Mouse (Mus musculus) brain, embryonic 14.5 days (tissue): ENCODE data around the gene Anpep.

ENCODE experiments used
- CTCF ChIP-seq: fragments of 200-500 bp; IDR thresholded peaks from 2 replicates; pipeline ENCODE4 v1.5.1; 2012; ENCODE audit warnings: inconsistent platforms, mild to moderate bottlenecking, moderate library complexity, borderline replicate concordance; ENCODE audit not compliant: insufficient read depth, insufficient read length; ENCODE audit errors: extremely low read depth
- POLR2A ChIP-seq: fragments of 200-500 bp; IDR thresholded peaks from 2 replicates; pipeline ENCODE4 v1.6.1; 2012; ENCODE audit warnings: mild to moderate bottlenecking, inconsistent platforms, borderline replicate concordance; ENCODE audit not compliant: poor library complexity, insufficient read depth, insufficient read length, severe bottlenecking; ENCODE audit errors: extremely low read depth

GRCm38 (mm10) chr7:79871797-79872345 is 11.0 kb upstream of the Anpep start:
- TF ChIP-seq CTCF (no peak), POLR2A (no peak)
